ENCODE assay signal across 14 mouse cellular contexts in the genomic region with DNA sequence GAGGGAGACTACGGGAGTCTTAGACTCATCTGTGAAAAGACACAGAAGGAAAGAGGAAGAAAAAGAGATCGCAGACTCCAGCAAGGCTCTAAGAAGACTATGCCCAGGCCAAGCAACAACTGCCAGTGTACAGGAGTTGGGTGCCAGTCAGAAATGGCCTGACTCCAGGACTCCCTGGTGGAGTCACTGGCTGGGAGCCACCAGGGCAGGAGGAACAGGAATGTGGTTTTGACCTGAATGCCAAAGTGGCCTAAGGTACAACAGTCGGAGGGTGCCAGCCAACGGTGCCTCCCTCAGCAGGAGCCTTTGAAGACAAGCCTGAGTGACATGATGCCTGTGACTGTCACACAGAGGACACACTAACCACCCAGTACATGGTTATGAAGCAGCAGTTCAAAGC. TPM values are rescaled to one million over a fixed set of nuclear protein-coding genes. Genes with fewer than 3 reads are reported as not detected.
DNase-seq lines count a peak whose midpoint lies in the region; ATAC-seq lines count a peak whose summit lies in the region.
"Had no signal": no experiment of that assay in that cellular context is flagged by ENCODE, and none has a peak within 500 bp of the region (broad histone marks: within the 10 kb centered on the region; RNA-seq: fewer than 3 reads in every experiment).

No protein-coding gene starts in this region.

- no peak overlapping the region for H3K9ac ChIP-seq in kidney, embryonic 15.5 days
- H3K9ac ChIP-seq in hindbrain, embryonic 12.5 days, result no peak overlapping the region
- H3K9ac ChIP-seq: hindbrain, embryonic 14.5 days; limb, embryonic 13.5 days; lung, embryonic 14.5 days had no signal

- H3K27ac ChIP-seq in kidney, embryonic 15.5 days, result no peak overlapping the region
- no peak overlapping the region for H3K27ac ChIP-seq in hindbrain, embryonic 12.5 days
- H3K27ac ChIP-seq: hindbrain, embryonic 14.5 days; kidney, postnatal 0 days; limb, embryonic 13.5 days; midbrain, embryonic 10.5 days had no signal

- H3K9me3 ChIP-seq in kidney, embryonic 15.5 days (replicated peaks), result no peaks in the 10 kb centered on the region; the same call in 1 of the 2 replicates
- H3K9me3 ChIP-seq in hindbrain, embryonic 12.5 days (replicated peaks), result no peaks in the 10 kb centered on the region
- H3K9me3 ChIP-seq: limb, embryonic 13.5 days had no signal

- intact Hi-C loops in heart, postnatal 36 days (cut with DNase I), result no loop called here

- 0 out of 2 replicates have a peak, but pooled peaks cover 5% of the 10 kb centered on the region for H3K27me3 ChIP-seq in kidney, embryonic 15.5 days
- H3K27me3 ChIP-seq in hindbrain, embryonic 12.5 days, result no peaks in the 10 kb centered on the region

- peaks cover 4% of the 10 kb centered on the region; the same call in 1 of the 2 replicates for H3K4me1 ChIP-seq in kidney, embryonic 15.5 days
- H3K4me1 ChIP-seq in hindbrain, embryonic 12.5 days, result no peaks in the 10 kb centered on the region

- H3K4me2 ChIP-seq in kidney, embryonic 15.5 days, result no peak overlapping the region
- no peak overlapping the region for H3K4me2 ChIP-seq in hindbrain, embryonic 12.5 days (replicated peaks)
- H3K4me2 ChIP-seq: hindbrain, embryonic 14.5 days; limb, embryonic 13.5 days; lung, embryonic 14.5 days had no signal

- 84% methylated on average over 4 of the region's 4 CpGs for WGBS in kidney, embryonic 15.5 days
- 80% methylated on average over 4 of the region's 4 CpGs for WGBS in hindbrain, embryonic 12.5 days

- H3K4me3 ChIP-seq in kidney, embryonic 15.5 days (replicated peaks), result no peak overlapping the region
- no peak overlapping the region for H3K4me3 ChIP-seq in hindbrain, embryonic 12.5 days
- H3K4me3 ChIP-seq: limb, embryonic 13.5 days; midbrain, embryonic 10.5 days had no signal

- H3K36me3 ChIP-seq in kidney, embryonic 15.5 days, result no peaks in the 10 kb centered on the region
- H3K36me3 ChIP-seq in hindbrain, embryonic 12.5 days, result no peaks in the 10 kb centered on the region
- H3K36me3 ChIP-seq: limb, embryonic 13.5 days; midbrain, embryonic 10.5 days had no signal

- ATAC-seq in cerebellum, adult (ENCODE audit: insufficient number of reproducible peaks, low FRiP score, low TSS enrichment), result no peak
- no peak for ATAC-seq in kidney, embryonic 15.5 days (replicated peaks; ENCODE audit: low FRiP score)
- ATAC-seq in hindbrain, embryonic 12.5 days (ENCODE audit: low FRiP score), result no peak

- DNase-seq in cerebellum, postnatal 10 days, result peak; percentile 45 to 60
- DNase-seq in kidney, adult 18-20 months, result peak; percentile 81
- DNase-seq in 3134 (ENCODE audit: extremely low read depth, insufficient read length, low spot score), result peak; percentile 52
- peak; percentile 42 to 45 for DNase-seq in heart, postnatal 36 days
- DNase-seq in left cerebral cortex, adult 8-10 months (ENCODE audit: low spot score in 2 of 2), result no peak
- DNase-seq: lung, embryonic 14.5 days; thymus, adult 18-20 months had no signal

RNA-seq across cellular contexts. Expression of a gene that starts 15.1 kb away (rescaled TPM):
- 54.1 and 59.4 TPM in 2 replicates for polyA plus RNA-seq in kidney, embryonic 15.5 days (2015; fragmentation: Nextera tagmentation; extraction: Ambion mirVana)
- total RNA-seq in heart, postnatal 36 days (2021), result 10 to 100 TPM; 43.6 to 46.5 TPM
- polyA plus RNA-seq in hindbrain, embryonic 12.5 days (2016; fragmentation: Nextera tagmentation; extraction: Ambion mirVana), result 44.3 and 46.1 TPM in 2 replicates
- 10 to 100 TPM in 2 of 4 experiments, 1 to 10 TPM in 2; 8.6 to 12.4 (median 10.0) TPM for total RNA-seq in left cerebral cortex, adult 8-10 months (2022)

RNA-seq across cellular contexts. Expression of a gene that starts 41.1 kb away (rescaled TPM):
- polyA plus RNA-seq in kidney, embryonic 15.5 days (2015; fragmentation: Nextera tagmentation; extraction: Ambion mirVana), result 2.9 and 3.0 TPM in 2 replicates
- 1 to 10 TPM; 2.3 to 4.4 TPM for total RNA-seq in heart, postnatal 36 days (2021)
- 1.9 and 2.2 TPM in 2 replicates for polyA plus RNA-seq in hindbrain, embryonic 12.5 days (2016; fragmentation: Nextera tagmentation; extraction: Ambion mirVana)
- total RNA-seq in left cerebral cortex, adult 8-10 months (2022), result 1 to 10 TPM; 2.3 to 4.1 (median 3.6) TPM

RNA-seq across cellular contexts. Expression of a gene that starts 48.4 kb away (rescaled TPM):
- polyA plus RNA-seq in kidney, embryonic 15.5 days (2015; fragmentation: Nextera tagmentation; extraction: Ambion mirVana), result 61.4 and 74.3 TPM in 2 replicates
- total RNA-seq in heart, postnatal 36 days (2021), result 10 to 100 TPM; 42.3 to 42.8 TPM
- 64.5 and 74.1 TPM in 2 replicates for polyA plus RNA-seq in hindbrain, embryonic 12.5 days (2016; fragmentation: Nextera tagmentation; extraction: Ambion mirVana)
- total RNA-seq in left cerebral cortex, adult 8-10 months (2022), result 100 to 1,000 TPM; 128 to 155 (median 146) TPM

Comparison
In these comparisons a context has a peak if more than half of its experiments do, and no peak if none do; other contexts are left out.
1. DNase-seq: peak in cerebellum, postnatal 10 days (2 of 2), kidney, adult 18-20 months (single experiment), 3134 (single experiment) and heart, postnatal 36 days (2 of 2); none in left cerebral cortex, adult 8-10 months (0 of 2).